Mouse (Mus musculus): ENCODE data around the gene Ece1. TPM values are rescaled to one million over a fixed set of nuclear protein-coding genes. Genes with fewer than 3 reads are reported as not detected.

Ece1 gene
- total RNA-seq, 4 experiments from 2014 or later = 81.0 to 85.8 (median 83.3) TPM

DNA sequence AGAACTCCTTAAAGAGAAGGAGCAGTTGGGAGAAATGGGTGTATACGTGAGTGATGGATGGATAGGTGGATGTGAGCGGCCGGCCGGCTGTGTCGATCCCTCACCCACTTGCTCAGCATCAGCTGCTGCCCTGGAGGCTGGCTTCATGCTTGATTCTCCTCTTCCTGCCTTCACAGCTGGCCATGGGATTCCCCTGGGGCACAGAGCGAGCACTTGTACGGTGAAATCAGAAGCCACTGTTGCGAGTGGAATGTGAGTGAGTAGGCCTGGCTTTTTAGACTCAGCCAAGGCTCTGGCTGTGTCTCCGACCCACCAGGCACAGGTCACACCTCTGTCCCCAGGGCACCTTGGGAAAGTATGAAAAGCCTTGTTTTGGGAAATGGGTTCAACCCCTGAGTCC lies 20.6 kb downstream of the Ece1 start:
- DNase-seq (ENCODE audit: low spot score in 2 of 2) = no peak

DNA sequence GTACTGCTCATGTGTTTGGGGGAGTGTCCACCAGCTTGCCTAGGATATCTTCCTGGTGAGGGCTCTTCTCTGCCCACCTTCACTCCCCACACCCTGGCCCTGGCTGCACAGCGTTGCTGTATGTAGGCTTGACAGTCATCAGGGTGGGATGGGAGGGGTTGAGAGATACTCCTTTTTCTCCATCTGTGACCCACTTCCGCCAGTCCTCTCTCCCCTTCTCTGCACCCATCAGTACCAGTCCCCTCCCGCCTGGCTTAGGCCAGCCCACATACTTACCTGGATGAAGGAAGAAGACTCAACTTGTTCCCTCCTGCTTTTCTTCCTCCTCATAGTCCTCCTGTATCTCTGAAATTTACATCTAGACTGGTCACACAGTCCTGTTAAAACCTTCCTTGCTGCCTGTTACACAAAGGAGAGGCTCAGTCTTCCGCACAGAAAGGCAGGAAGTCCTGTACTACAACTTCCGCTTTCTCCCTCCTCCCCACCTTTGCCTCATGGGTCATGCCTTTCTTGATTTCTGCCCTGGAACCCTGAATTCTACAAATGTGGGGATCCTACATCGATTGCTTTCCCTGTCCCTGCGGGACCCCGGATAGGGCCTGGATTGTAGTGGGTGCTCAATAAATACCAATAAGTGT lies 21.6 kb downstream of the Ece1 start:
- no peak for DNase-seq (ENCODE audit: low spot score in 2 of 2)

DNA sequence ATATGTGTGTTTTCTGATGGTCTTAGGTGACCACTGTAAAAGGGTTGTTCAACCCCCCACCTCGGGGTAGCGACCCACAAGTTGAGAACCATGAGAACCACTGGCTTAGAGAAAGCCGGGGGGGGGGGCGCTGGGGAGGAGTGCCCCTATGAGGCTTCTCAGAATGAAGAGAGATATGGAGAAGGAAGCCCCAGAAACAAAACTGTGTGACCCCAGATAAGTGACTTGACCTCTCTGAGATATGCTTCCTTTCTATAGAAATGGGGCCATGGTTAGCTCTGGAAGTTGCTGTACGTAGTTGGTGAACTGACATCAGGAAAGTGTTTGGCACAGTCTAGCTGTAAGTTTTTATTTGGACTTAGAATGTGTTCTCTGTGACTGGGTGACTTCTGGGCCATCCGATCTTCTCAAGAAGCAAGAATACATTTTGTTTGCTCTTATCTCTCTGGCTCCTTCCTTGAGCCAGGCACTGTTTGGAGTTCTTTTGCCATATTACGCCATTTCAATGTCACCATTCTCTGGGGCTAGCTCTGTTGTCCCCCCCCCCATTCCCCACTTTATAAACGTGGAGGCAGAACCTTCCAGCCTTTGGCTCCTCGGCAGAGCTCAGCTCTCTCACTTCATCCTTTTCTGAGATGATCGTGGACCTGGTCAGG lies 25.4 kb downstream of the Ece1 start:
- DNase-seq (ENCODE audit: low spot score in 2 of 2) = no peak

DNA sequence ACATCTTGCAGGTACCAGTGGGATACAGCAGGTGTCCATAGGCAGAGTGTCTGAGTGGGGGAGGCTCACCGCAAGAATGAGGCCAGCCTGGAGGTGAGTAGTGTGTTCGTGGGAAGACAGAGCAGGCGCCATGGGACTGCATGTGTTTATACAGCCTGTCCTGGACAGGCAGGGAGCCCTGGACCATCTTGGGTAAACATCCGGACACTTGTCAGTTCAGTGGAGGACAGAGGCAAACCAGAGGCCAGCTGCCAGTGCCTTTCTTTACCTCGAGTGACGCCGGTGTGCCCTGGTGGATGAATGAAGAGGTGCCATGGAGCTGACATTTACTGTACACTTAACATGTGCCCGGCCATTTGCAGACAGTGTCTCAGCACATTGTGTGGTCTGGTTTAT lies 26.0 kb downstream of the Ece1 start:
- DNase-seq (ENCODE audit: low spot score in 2 of 2) = no peak

DNA sequence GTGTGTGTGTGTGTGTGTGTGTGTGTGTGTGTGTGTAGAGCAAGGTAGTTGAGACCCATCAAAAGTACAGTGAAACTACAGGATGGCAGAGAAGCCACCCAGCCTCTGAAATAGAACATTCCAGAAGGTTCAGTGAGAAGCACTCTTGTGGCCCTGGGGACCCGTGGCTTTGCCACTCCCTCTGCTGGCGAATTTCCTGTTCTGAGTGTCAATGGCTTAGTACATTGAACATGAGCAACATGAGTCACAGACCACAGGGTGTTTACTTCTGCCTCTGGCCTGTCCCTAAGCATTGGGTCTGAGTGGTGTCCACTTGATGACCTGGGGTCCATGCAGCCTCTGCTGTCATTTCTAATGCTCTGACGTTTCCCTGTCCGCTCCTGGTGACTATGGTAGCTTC lies 28.6 kb downstream of the Ece1 start:
- no peak for DNase-seq (ENCODE audit: low spot score in 2 of 2)

DNA sequence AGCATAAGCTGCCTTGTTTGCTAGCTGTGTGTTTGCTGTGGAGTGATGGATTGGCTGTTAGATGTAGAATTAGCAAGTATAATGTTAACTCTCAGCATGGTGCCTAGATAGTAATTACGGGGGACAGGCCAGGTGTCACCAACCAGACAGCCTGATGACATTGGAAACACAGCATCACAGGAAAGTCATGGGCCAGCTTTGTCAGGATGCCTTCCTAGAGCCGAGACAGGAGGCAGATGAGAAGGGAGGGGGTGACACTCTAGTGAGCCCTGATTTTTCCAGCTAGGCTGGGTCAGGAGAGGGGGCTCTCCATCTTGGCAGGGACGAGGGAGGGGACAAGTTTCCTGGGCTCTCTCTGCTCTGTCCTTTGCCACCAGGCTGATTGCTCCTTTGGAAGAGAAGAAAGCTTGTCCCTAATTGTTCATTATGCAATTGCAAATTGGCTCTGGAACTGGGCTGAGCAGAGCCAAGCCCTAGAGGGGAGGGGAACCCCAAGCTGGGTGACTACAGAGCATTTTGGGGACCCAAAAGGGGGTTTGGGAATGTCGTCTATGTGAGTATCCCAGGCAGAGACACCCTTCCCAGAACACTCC lies 29.6 kb downstream of the Ece1 start:
- DNase-seq (ENCODE audit: low spot score in 2 of 2) = peak in 1 of 2 experiments; percentile 61

DNA sequence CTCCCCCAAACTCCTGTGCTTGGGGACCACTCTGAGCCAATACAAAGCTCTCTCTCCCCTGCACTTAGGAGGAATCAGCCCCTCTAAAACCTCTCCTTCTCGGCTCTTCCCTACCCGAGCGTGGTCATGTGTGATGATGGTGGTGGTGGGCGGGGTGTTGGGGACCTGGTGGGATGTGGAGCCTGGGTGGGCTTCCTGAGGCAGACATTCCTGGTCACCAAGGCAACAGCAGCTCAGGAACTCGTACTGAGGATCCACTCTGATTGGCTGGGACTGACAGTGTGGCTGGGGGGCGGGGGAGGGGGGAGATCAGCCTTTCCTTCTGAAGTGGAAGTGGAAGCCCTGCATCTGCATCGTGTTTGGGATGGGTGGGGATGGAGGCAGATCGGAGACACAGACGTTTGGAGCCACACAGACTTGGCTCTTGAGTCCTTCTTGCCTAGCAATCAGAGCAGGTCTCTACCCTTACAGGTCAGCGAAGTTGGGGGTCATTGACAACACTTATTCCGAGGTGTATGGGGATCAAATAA lies 30.7 kb downstream of the Ece1 start:
- DNase-seq (ENCODE audit: low spot score in 2 of 2) = no peak

DNA sequence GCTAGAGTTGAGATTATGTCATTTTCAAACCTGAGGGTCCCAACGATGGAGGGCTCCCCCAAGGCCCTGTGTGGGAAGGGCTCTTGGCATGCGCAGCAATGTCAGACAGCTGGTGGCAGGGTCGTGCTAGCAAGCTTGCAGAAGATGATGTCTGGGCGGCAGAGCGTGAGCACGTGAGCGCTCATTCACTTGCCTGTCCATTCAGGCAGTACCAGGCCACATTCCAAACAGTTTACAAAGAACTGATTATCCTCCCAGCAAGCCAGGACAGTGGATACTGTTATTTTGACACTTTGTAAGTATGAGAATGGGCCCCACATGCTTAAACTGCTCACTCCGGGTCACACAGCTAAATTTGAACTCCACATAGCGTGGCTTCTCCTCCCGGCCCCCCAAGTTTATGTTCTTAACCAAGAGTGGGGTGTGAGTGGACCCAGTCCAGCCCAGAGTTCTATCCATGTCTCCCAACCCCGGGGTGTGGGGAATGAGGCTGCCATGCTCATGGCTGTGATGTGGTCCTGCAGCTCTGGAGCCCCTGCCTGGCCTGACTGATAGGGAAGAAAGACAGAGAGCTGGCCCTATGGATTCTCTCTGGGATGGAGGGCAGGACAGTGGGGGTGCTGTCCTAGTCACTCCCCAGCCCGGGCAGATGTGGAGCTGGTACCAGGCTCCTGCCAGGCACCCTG lies 34.7 kb downstream of the Ece1 start:
- DNase-seq (ENCODE audit: low spot score in 2 of 2) = peak in 1 of 2 experiments; percentile 48

DNA sequence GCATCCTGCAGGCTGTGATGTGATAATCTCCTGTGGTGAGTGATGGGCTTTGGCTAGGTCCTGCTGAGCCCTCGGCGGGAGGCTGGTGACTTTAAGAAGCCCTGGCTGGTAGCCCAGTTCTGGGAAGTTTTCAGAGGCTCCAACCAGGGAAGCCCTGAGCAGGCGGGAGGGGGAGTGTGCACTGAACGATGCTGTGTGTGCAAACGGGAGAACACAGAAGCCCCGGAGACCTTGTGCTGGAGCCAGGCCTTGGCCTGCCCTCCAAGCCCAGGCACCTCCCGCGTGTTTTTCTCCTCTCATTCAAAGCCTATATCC lies 35.2 kb downstream of the Ece1 start:
- DNase-seq (ENCODE audit: low spot score in 2 of 2) = peak in 1 of 2 experiments; percentile 74

DNA sequence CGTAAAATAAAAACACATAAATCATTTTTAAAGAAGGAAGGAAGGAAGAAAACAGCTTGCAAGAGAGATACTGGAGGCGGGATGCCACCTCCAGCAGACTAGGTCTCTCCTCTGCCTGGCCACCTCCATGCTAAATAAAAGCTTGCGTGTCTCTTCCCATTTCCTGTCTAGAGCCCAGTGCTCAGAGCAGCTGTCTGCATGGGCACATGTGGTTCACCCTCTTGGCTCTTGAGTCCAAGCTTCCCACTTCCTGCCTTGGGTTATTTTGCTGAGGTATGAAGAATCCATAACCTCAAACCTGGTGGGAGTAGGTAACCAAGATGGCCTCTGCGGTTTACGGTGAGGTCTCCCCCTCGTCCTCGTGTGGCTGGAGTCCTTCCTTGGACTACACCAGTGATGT lies 36.5 kb downstream of the Ece1 start:
- DNase-seq (ENCODE audit: low spot score in 2 of 2) = no peak

DNA sequence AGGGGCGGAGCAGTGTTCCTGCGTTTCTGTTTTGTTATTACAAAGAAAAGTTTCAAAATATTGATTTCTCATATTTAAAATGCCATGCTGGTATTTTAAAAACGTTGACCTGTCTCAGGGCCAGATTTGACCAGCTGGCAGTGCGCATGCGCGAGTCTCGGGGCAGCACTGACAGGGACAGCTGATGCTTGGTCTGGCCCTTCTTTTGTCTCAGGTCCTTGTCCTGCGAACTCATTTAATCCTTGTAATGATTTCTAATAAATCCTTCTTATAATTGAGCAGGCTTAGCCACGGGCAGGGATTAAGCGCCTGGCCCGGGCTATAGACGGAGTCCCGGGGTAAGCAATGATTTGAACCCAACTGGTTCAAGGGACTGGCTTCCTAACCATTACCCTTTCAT lies 40.2 kb downstream of the Ece1 start:
- DNase-seq (ENCODE audit: low spot score in 2 of 2) = no peak

DNA sequence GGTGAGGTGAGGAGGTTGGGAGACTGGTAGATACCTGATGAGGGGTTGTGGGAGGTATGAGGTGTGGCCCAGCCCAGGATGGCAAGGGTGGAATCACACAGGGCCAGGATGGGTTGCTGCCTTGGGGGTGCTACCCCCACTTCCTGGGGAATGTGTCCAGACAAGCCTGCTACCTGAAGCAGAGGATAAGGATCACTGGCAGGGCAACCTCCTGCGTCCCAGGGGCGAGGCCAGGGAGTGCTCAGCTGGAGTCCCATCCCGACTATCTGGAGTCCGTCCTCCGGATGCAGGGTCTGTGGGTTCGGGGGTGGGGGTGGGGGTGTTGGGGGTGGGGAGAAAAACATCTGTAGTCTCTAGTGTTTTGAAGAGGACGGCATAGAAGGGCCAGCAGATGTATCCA lies 40.8 kb downstream of the Ece1 start:
- DNase-seq (ENCODE audit: low spot score in 2 of 2) = no peak

DNA sequence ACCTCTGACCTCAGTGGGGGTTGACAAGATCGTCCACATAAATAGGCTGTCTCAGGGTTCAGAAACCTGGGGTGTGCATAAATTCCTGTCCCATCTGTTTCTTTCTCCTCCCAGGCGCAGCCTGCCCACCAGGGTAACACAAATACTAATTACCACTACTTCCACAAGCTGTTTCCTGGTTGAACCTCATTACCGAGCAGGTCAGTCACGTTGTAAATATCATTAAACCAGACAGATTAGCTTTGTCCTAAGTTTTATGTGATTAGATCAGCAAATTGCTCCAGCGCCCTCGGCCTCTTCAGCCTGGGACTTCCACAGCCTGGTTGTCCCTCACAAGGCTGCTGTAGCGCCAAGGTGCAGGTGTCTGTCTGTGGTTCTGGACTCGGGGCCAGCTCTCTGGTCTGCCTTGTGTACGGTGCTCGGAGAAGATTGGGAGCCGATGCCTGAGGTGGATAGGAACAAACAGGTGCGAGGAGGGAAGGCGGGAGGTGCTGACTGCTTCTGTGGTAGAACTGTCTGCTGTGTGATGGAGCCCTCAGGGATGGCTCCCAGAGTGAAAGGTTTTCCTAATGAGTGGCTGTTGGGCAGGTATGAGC lies 43.0 kb downstream of the Ece1 start:
- DNase-seq (ENCODE audit: low spot score in 2 of 2) = no peak

DNA sequence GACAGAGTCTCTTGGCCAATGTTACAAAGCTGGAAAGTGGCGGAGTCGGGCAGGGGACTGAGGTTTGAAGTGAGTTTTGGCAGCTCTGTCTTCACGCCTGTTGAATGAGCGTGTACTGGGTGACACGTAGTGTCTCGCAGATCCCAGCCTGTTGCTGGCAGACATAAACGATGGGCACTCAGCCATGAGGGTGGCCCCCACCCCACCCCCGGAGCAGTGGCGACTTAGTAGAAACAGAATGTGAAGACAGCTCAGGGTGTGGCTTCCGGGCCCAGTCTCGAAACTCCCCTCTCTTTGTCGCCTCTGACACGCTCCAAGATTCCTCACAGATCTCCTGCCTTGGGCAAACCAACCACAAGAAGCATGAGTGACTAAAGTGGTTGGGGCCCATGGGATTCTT lies 45.9 kb downstream of the Ece1 start:
- no peak for DNase-seq (ENCODE audit: low spot score in 2 of 2)

DNA sequence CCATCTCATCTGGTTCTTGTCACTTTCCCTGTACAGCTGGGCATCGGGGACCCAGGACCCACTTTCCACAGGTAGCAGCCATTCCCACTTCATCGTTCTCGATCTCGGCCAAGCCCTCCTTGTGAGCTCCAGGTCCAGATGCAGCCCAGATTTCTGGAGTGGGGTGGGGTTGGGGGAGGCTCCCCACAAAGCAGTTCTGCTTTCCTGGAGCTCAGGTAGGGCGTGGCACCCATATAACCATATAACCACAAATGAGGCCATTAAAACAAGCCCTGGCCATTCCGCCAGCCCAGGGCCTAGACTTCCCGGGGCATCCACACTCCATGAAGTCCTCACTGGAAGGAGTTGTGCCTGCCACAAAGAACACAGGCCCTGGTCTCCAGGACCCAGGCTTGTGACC lies 46.5 kb downstream of the Ece1 start:
- DNase-seq (ENCODE audit: low spot score in 2 of 2) = no peak

DNA sequence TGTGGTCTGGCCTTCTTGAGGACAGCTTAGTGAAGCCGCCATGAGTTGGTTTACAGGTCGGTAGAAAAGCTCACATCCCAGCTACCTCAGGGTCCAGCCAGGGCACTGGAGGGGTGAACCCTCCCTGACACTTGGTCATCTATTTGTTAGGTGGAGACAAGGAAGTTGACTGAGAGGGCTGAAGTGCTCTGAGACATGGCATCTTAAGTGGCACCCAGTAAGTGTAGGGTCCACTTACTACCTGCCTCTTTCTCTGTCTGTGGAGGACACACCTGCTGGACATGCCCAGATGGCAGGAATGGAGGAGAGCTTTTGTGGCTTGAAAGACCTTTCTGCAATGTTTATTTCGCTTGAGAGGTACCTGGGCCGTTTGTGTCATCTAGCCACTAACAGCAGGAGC lies 46.9 kb downstream of the Ece1 start:
- no peak for DNase-seq (ENCODE audit: low spot score in 2 of 2)

DNA sequence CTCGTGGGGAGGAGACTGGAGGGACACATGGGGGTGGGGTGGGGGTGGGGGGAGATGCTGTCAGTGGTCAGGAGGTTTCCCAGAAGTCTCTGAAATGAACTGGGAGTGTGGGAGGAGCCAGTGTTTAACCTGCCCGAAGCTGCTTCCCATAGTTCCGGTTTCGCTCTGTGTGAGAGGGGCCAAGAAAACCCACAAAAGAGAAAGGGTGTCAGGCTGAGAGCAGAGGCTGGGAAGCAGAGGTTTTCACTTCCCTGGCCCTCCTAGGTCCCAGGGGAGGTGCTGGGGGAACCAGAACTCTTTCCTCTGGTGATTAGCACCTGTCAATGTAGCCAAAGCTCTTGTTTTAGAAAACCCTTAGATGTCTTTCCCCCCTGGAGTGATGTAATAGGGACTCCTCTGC lies 47.4 kb downstream of the Ece1 start:
- DNase-seq (ENCODE audit: low spot score in 2 of 2) = no peak

DNA sequence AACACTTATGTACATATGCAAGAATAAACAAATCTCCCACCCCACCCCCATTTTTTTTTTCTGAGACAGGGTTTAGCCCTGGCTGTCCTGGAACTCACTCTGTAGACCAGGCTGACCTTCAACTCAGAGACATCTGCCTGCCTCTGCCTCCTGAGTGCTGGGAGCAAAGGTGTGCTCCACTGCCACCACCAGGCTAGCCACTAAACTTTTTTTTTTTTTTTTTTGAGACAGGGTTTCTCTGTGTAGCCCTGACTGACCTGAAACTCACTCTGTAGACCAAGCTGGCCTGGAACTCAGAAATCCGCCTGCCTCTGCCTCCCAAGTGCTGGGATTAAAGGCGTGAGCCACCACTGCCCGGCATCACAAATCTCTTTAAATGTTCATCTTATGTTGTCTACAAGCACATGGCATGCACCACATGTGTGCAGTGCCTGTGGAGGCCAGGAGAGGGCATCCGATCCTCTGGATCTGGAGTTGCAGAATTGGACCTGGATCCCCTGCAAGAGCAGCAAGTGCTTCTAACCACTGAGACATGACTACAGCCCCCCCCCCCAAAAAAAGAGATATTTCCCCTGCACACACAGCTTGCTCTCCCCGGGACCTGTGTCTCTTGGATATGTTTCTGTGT lies 48.5 kb downstream of the Ece1 start:
- DNase-seq (ENCODE audit: low spot score in 2 of 2) = no peak

DNA sequence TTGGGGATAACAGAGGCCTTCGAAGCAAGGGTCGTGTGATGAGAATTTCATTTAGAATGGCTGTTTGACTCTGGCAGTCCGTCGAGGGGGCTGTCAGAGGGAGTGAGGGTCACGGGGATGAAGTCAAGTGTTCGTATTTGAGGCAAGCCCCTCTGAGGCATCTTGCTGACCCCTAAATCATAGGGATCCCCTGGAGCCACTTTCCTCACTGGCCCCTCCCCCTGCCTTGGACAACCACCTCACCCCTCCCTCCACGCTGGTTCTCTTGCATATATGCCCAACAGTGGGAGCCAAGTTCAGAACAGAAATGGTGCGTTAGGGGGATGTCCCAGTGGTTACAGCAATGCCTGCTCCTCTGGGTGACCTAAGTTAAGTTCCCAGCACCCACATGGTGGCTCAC lies 49.6 kb downstream of the Ece1 start:
- no peak for DNase-seq (ENCODE audit: low spot score in 2 of 2)

DNA sequence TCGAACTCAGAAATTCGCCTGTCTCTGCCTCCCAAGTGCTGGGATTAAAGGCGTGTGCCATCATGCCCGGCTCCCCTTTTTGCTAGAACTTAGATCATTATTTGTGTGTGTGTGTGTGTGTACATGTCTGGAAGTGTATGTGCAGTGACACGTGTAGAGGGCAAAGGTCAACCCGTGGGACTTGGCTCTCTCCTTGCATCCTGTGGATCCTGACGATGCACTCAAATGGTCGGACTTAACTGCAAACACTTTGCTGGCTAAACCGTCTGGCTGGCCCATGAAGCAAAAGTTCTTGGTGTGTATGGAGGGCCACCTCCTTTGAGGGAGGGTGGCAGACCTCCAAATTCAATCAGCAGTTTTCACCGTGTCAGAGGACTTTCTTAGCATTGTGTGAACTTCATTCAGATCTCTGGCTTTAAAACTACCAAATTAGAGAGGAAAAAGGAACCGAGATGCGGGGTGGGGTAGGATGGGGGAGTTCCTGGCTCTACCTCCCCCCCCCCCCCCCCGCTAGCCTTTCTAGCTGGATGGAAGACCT lies 50.8 kb downstream of the Ece1 start:
- no peak for DNase-seq (ENCODE audit: low spot score in 2 of 2)

DNA sequence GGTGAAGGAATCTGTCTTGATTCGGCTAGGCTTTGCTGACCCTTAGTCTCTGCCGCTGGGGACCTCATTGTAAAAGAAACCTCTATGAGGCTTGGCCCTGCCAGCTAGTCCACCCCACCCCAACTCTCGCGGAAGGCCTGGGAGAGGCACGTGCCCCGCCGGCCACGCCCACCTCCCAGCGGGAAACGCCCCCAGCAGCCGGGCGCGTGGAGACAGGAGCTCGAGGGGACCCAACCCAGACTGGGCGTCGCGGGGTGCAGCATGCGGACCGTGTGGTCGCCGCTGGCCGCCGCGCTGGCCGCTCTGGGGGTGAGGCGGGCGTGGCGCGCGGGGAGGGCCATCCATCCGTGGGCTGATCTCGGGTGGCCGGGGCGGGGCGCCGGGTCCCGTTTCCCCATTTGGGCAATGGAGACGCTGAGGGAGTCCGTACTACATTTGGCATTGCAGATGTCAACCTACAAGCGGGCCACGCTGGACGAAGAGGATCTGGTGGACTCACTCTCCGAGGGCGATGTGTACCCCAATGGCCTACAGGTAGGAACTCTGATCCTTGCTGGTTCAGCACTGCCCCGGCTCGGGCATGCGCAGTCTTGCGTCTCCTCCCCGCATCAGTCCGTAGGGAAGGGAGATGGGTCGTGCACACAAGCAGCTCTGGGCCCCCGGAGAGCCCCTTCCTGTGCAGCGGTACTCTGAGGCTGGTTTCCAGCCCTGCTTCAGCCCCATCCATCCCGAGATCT lies 51.5 kb downstream of the Ece1 start:
- DNase-seq (ENCODE audit: low spot score in 2 of 2) = no peak

Data from left cerebral cortex, adult 8-10 months (tissue).